Mouse (Mus musculus): Measurements from ENCODE around the gene Tex19.2. TPM values are rescaled to one million over a fixed set of nuclear protein-coding genes. Genes with fewer than 3 reads are reported as not detected.

The Tex19.2 gene
- polyA plus RNA-seq, 1 experiment from 2014 or later = not detected

- Histone ChIP-seq H3K27ac (no peak overlapping the region), H3K27me3 (no peaks in the 10 kb centered on the region), H3K4me1 (no peaks in the 10 kb centered on the region), H3K9ac (no peak overlapping the region), H3K4me2 (no peak overlapping the region), H3K4me3 (no peak overlapping the region), H3K36me3 (no peaks in the 10 kb centered on the region), H3K9me3 (no peaks in the 10 kb centered on the region)
- WGBS = 48% methylated on average over 1 of the region's 1 CpGs
- no peak for ATAC-seq (ENCODE audit: insufficient number of reproducible peaks, insufficient read depth, low FRiP score, low TSS enrichment, low read depth)
Measured at GRCm38 (mm10) chr11:121129616-121130015, 11.1 kb upstream of the Tex19.2 start.

- H3K4me2 ChIP-seq = no peak overlapping the region
- no peak overlapping the region for H3K27ac ChIP-seq
- H3K9me3 ChIP-seq = no peaks in the 10 kb centered on the region
- no peak for ATAC-seq (ENCODE audit: insufficient number of reproducible peaks, insufficient read depth, low FRiP score, low TSS enrichment, low read depth)
- H3K4me1 ChIP-seq = no peaks in the 10 kb centered on the region
- H3K9ac ChIP-seq = no peak overlapping the region
- no peaks in the 10 kb centered on the region for H3K36me3 ChIP-seq
- no peak overlapping the region for H3K4me3 ChIP-seq
- whole genome bisulfite sequencing = 86% methylated on average over 3 of the region's 3 CpGs
- no peaks in the 10 kb centered on the region for H3K27me3 ChIP-seq
Measured at GRCm38 (mm10) chr11:121127441-121127840, 9.0 kb upstream of the Tex19.2 start.

GRCm38 (mm10) chr11:121126395-121126794 lies 7.9 kb upstream of the Tex19.2 start:
- H3K4me2 ChIP-seq = no peak overlapping the region
- no peak overlapping the region for H3K27ac ChIP-seq
- no peak overlapping the region for H3K9ac ChIP-seq
- H3K9me3 ChIP-seq = no peaks in the 10 kb centered on the region
- no peaks in the 10 kb centered on the region for H3K36me3 ChIP-seq
- no peaks in the 10 kb centered on the region for H3K4me1 ChIP-seq
- no peak for ATAC-seq (ENCODE audit: insufficient number of reproducible peaks, insufficient read depth, low FRiP score, low TSS enrichment, low read depth)
- no peaks in the 10 kb centered on the region for H3K27me3 ChIP-seq
- H3K4me3 ChIP-seq = no peak overlapping the region
- WGBS = 83% methylated on average over 1 of the region's 1 CpGs

- 88% methylated on average over 3 of the region's 3 CpGs for WGBS
- H3K4me1 ChIP-seq = no peaks in the 10 kb centered on the region
- no peak overlapping the region for H3K9ac ChIP-seq
- no peak for ATAC-seq (ENCODE audit: insufficient number of reproducible peaks, insufficient read depth, low FRiP score, low TSS enrichment, low read depth)
- H3K27ac ChIP-seq = no peak overlapping the region
- no peaks in the 10 kb centered on the region for H3K27me3 ChIP-seq
- H3K4me2 ChIP-seq = no peak overlapping the region
- no peak overlapping the region for H3K4me3 ChIP-seq
- H3K36me3 ChIP-seq = no peaks in the 10 kb centered on the region
- no peaks in the 10 kb centered on the region for H3K9me3 ChIP-seq
Measured at GRCm38 (mm10) chr11:121125522-121126172, 7.2 kb upstream of the Tex19.2 start.

- Histone ChIP-seq H3K9ac (no peak overlapping the region), H3K9me3 (no peaks in the 10 kb centered on the region), H3K27ac (no peak overlapping the region), H3K4me3 (no peak overlapping the region), H3K4me2 (no peak overlapping the region), H3K27me3 (no peaks in the 10 kb centered on the region), H3K4me1 (no peaks in the 10 kb centered on the region), H3K36me3 (no peaks in the 10 kb centered on the region)
- 77% methylated on average over 4 of the region's 4 CpGs for WGBS
- no peak for ATAC-seq (ENCODE audit: insufficient number of reproducible peaks, insufficient read depth, low FRiP score, low TSS enrichment, low read depth)
Measured at GRCm38 (mm10) chr11:121123438-121123837, 5.0 kb upstream of the Tex19.2 start.

GRCm38 (mm10) chr11:121122024-121122670 lies 3.7 kb upstream of the Tex19.2 start:
- no peaks in the 10 kb centered on the region for H3K9me3 ChIP-seq
- no peak overlapping the region for H3K27ac ChIP-seq
- no peaks in the 10 kb centered on the region for H3K27me3 ChIP-seq
- ATAC-seq (ENCODE audit: insufficient number of reproducible peaks, insufficient read depth, low FRiP score, low TSS enrichment, low read depth) = no peak
- no peak overlapping the region for H3K9ac ChIP-seq
- WGBS = 80% methylated on average over 2 of the region's 2 CpGs
- H3K4me3 ChIP-seq = no peak overlapping the region
- H3K4me1 ChIP-seq = no peaks in the 10 kb centered on the region
- H3K36me3 ChIP-seq = no peaks in the 10 kb centered on the region
- H3K4me2 ChIP-seq = no peak overlapping the region

GRCm38 (mm10) chr11:121121151-121121550 lies 2.7 kb upstream of the Tex19.2 start:
- H3K4me3 ChIP-seq = no peak overlapping the region
- ATAC-seq (ENCODE audit: insufficient number of reproducible peaks, insufficient read depth, low FRiP score, low TSS enrichment, low read depth) = no peak
- H3K9me3 ChIP-seq = no peaks in the 10 kb centered on the region
- 81% methylated on average over 3 of the region's 3 CpGs for WGBS
- no peak overlapping the region for H3K9ac ChIP-seq
- no peak overlapping the region for H3K4me2 ChIP-seq
- no peak overlapping the region for H3K27ac ChIP-seq
- no peaks in the 10 kb centered on the region for H3K4me1 ChIP-seq
- H3K36me3 ChIP-seq = no peaks in the 10 kb centered on the region
- no peaks in the 10 kb centered on the region for H3K27me3 ChIP-seq

- WGBS = 93% methylated on average over 18 of the region's 18 CpGs
- Histone ChIP-seq H3K27me3 (no peaks in the 10 kb centered on the region), H3K9me3 (no peaks in the 10 kb centered on the region), H3K4me3 (no peak overlapping the region), H3K4me1 (no peaks in the 10 kb centered on the region), H3K36me3 (no peaks in the 10 kb centered on the region), H3K9ac (no peak overlapping the region), H3K4me2 (no peak overlapping the region), H3K27ac (no peak overlapping the region)
- no peak for ATAC-seq (ENCODE audit: insufficient number of reproducible peaks, insufficient read depth, low FRiP score, low TSS enrichment, low read depth)
Measured at GRCm38 (mm10) chr11:121118106-121118505, 371 bp downstream of the Tex19.2 start.

GRCm38 (mm10) chr11:121112091-121112775 lies 6.2 kb downstream of the Tex19.2 start:
- WGBS = 80% methylated on average over 5 of the region's 5 CpGs
- Histone ChIP-seq H3K9me3 (no peaks in the 10 kb centered on the region), H3K27me3 (no peaks in the 10 kb centered on the region), H3K27ac (no peak overlapping the region), H3K4me2 (no peak overlapping the region), H3K9ac (no peak overlapping the region), H3K36me3 (no peaks in the 10 kb centered on the region), H3K4me1 (no peaks in the 10 kb centered on the region), H3K4me3 (no peak overlapping the region)
- ATAC-seq (ENCODE audit: insufficient number of reproducible peaks, insufficient read depth, low FRiP score, low TSS enrichment, low read depth) = no peak

GRCm38 (mm10) chr11:121111601-121112000 lies 6.9 kb downstream of the Tex19.2 start:
- 83% methylated on average over 1 of the region's 1 CpGs for WGBS
- H3K27ac ChIP-seq = no peak overlapping the region
- H3K36me3 ChIP-seq = no peaks in the 10 kb centered on the region
- no peaks in the 10 kb centered on the region for H3K27me3 ChIP-seq
- no peaks in the 10 kb centered on the region for H3K4me1 ChIP-seq
- no peak overlapping the region for H3K4me3 ChIP-seq
- no peaks in the 10 kb centered on the region for H3K9me3 ChIP-seq
- no peak overlapping the region for H3K9ac ChIP-seq
- no peak for ATAC-seq (ENCODE audit: insufficient number of reproducible peaks, insufficient read depth, low FRiP score, low TSS enrichment, low read depth)
- no peak overlapping the region for H3K4me2 ChIP-seq

- H3K4me1 ChIP-seq = no peaks in the 10 kb centered on the region
- H3K27me3 ChIP-seq = no peaks in the 10 kb centered on the region
- 88% methylated on average over 3 of the region's 3 CpGs for WGBS
- H3K9ac ChIP-seq = no peak overlapping the region
- no peak overlapping the region for H3K4me3 ChIP-seq
- no peaks in the 10 kb centered on the region for H3K36me3 ChIP-seq
- H3K4me2 ChIP-seq = no peak overlapping the region
- H3K27ac ChIP-seq = no peak overlapping the region
- H3K9me3 ChIP-seq = no peaks in the 10 kb centered on the region
- ATAC-seq (ENCODE audit: insufficient number of reproducible peaks, insufficient read depth, low FRiP score, low TSS enrichment, low read depth) = no peak
Measured at GRCm38 (mm10) chr11:121111051-121111450, 7.4 kb downstream of the Tex19.2 start.

GRCm38 (mm10) chr11:121109986-121110385 lies 8.5 kb downstream of the Tex19.2 start:
- Histone ChIP-seq H3K4me1 (no peaks in the 10 kb centered on the region), H3K4me2 (no peak overlapping the region), H3K27ac (no peak overlapping the region), H3K36me3 (no peaks in the 10 kb centered on the region), H3K9ac (no peak overlapping the region), H3K9me3 (no peaks in the 10 kb centered on the region), H3K4me3 (no peak overlapping the region), H3K27me3 (no peaks in the 10 kb centered on the region)
- WGBS = 21% methylated on average over 2 of the region's 2 CpGs
- ATAC-seq (ENCODE audit: insufficient number of reproducible peaks, insufficient read depth, low FRiP score, low TSS enrichment, low read depth) = no peak
